Mouse (Mus musculus): ENCODE results near the gene Serpina3f. TPM values are rescaled to one million over a fixed set of nuclear protein-coding genes. Genes with fewer than 3 reads are reported as not detected.

Serpina3f gene
- polyA plus RNA-seq, 2 experiments = 0.05 TPM; not detected in 1

- Histone ChIP-seq H3K4me1 (ENCODE audit: control insufficient read depth, insufficient read depth, low read length) (no peaks in the 10 kb centered on the region), H3K9ac (ENCODE audit: low read depth, low read length, severe bottlenecking) (no peak overlapping the region), H3K27me3 (ENCODE audit: control insufficient read depth, insufficient read depth, low read length) (no peaks in the 10 kb centered on the region), H3K9me3 (ENCODE audit: control insufficient read depth, low read length) (no peaks in the 10 kb centered on the region), H3K4me2 (replicated peaks; ENCODE audit: low read depth, low read length, severe bottlenecking) (no peak overlapping the region), H3K36me3 (ENCODE audit: control insufficient read depth, insufficient read depth, low read length) (no peaks in the 10 kb centered on the region), H3K4me3 (replicated peaks; ENCODE audit: low read length) (no peak overlapping the region), H3K27ac (replicated peaks; ENCODE audit: low read depth, low read length) (no peak overlapping the region)
- ATAC-seq (ENCODE audit: low FRiP score, low read depth) = no peak
- no peak for TF ChIP-seq POLR2A (IDR thresholded peaks at IDR 0.05; ENCODE audit: borderline replicate concordance, extremely low read depth, insufficient read depth, insufficient read length)
- no peak for DNase-seq (ENCODE audit: low spot score)
- 71% methylated on average over 2 of the region's 2 CpGs for WGBS
Measured at GRCm38 (mm10) chr12:104213689-104214444, 477 bp upstream of the Serpina3f start.

- no peaks in the 10 kb centered on the region for H3K36me3 ChIP-seq (ENCODE audit: control insufficient read depth, insufficient read depth, low read length)
- H3K27ac ChIP-seq (replicated peaks; ENCODE audit: low read depth, low read length) = no peak overlapping the region
- no peak overlapping the region for H3K4me3 ChIP-seq (replicated peaks; ENCODE audit: low read length)
- 83% methylated on average over 1 of the region's 1 CpGs for WGBS
- no peaks in the 10 kb centered on the region for H3K27me3 ChIP-seq (ENCODE audit: control insufficient read depth, insufficient read depth, low read length)
- H3K4me1 ChIP-seq (ENCODE audit: control insufficient read depth, insufficient read depth, low read length) = no peaks in the 10 kb centered on the region
- TF ChIP-seq POLR2A (IDR thresholded peaks at IDR 0.05; ENCODE audit: borderline replicate concordance, extremely low read depth, insufficient read depth, insufficient read length) = no peak
- DNase-seq (ENCODE audit: low spot score) (no peak), ATAC-seq (ENCODE audit: low FRiP score, low read depth) (no peak)
- H3K9ac ChIP-seq (ENCODE audit: low read depth, low read length, severe bottlenecking) = no peak overlapping the region
- no peaks in the 10 kb centered on the region for H3K9me3 ChIP-seq (ENCODE audit: control insufficient read depth, low read length)
- no peak overlapping the region for H3K4me2 ChIP-seq (replicated peaks; ENCODE audit: low read depth, low read length, severe bottlenecking)
Measured at GRCm38 (mm10) chr12:104215249-104215648, 905 bp downstream of the Serpina3f start.

GRCm38 (mm10) chr12:104221616-104222015 lies 7.3 kb downstream of the Serpina3f start:
- Histone ChIP-seq H3K4me1 (ENCODE audit: control insufficient read depth, insufficient read depth, low read length) (no peaks in the 10 kb centered on the region), H3K9me3 (ENCODE audit: control insufficient read depth, low read length) (no peaks in the 10 kb centered on the region), H3K36me3 (ENCODE audit: control insufficient read depth, insufficient read depth, low read length) (no peaks in the 10 kb centered on the region), H3K4me2 (replicated peaks; ENCODE audit: low read depth, low read length, severe bottlenecking) (no peak overlapping the region), H3K4me3 (replicated peaks; ENCODE audit: low read length) (no peak overlapping the region), H3K9ac (ENCODE audit: low read depth, low read length, severe bottlenecking) (no peak overlapping the region), H3K27me3 (ENCODE audit: control insufficient read depth, insufficient read depth, low read length) (no peaks in the 10 kb centered on the region), H3K27ac (replicated peaks; ENCODE audit: low read depth, low read length) (no peak overlapping the region)
- DNase-seq (ENCODE audit: low spot score) (no peak), ATAC-seq (ENCODE audit: low FRiP score, low read depth) (no peak)
- WGBS = 80% methylated on average over 1 of the region's 1 CpGs
- TF ChIP-seq POLR2A (IDR thresholded peaks at IDR 0.05; ENCODE audit: borderline replicate concordance, extremely low read depth, insufficient read depth, insufficient read length) = no peak

- Histone ChIP-seq H3K4me2 (replicated peaks; ENCODE audit: low read depth, low read length, severe bottlenecking) (no peak overlapping the region), H3K9me3 (ENCODE audit: control insufficient read depth, low read length) (no peaks in the 10 kb centered on the region), H3K4me1 (ENCODE audit: control insufficient read depth, insufficient read depth, low read length) (no peaks in the 10 kb centered on the region), H3K36me3 (ENCODE audit: control insufficient read depth, insufficient read depth, low read length) (no peaks in the 10 kb centered on the region), H3K4me3 (replicated peaks; ENCODE audit: low read length) (no peak overlapping the region), H3K27me3 (ENCODE audit: control insufficient read depth, insufficient read depth, low read length) (no peaks in the 10 kb centered on the region), H3K9ac (ENCODE audit: low read depth, low read length, severe bottlenecking) (no peak overlapping the region), H3K27ac (replicated peaks; ENCODE audit: low read depth, low read length) (no peak overlapping the region)
- DNase-seq (ENCODE audit: low spot score) (no peak), ATAC-seq (ENCODE audit: low FRiP score, low read depth) (no peak)
- WGBS = 76% methylated on average over 1 of the region's 1 CpGs
- TF ChIP-seq POLR2A (IDR thresholded peaks at IDR 0.05; ENCODE audit: borderline replicate concordance, extremely low read depth, insufficient read depth, insufficient read length) = no peak
Measured at GRCm38 (mm10) chr12:104223690-104224089, 9.3 kb downstream of the Serpina3f start.

GRCm38 (mm10) chr12:104224598-104225300 lies 10.4 kb downstream of the Serpina3f start:
- no peak for ATAC-seq (ENCODE audit: low FRiP score, low read depth)
- 73% methylated on average over 7 of the region's 7 CpGs for WGBS
- H3K9ac ChIP-seq (ENCODE audit: low read depth, low read length, severe bottlenecking) = no peak overlapping the region
- H3K36me3 ChIP-seq (ENCODE audit: control insufficient read depth, insufficient read depth, low read length) = no peaks in the 10 kb centered on the region
- no peak for TF ChIP-seq POLR2A (IDR thresholded peaks at IDR 0.05; ENCODE audit: borderline replicate concordance, extremely low read depth, insufficient read depth, insufficient read length)
- H3K27me3 ChIP-seq (ENCODE audit: control insufficient read depth, insufficient read depth, low read length) = no peaks in the 10 kb centered on the region
- DNase-seq (ENCODE audit: low spot score) = no peak
- H3K4me3 ChIP-seq (replicated peaks; ENCODE audit: low read length) = no peak overlapping the region
- no peaks in the 10 kb centered on the region for H3K4me1 ChIP-seq (ENCODE audit: control insufficient read depth, insufficient read depth, low read length)
- H3K9me3 ChIP-seq (ENCODE audit: control insufficient read depth, low read length) = no peaks in the 10 kb centered on the region
- no peak overlapping the region for H3K4me2 ChIP-seq (replicated peaks; ENCODE audit: low read depth, low read length, severe bottlenecking)
- no peak overlapping the region for H3K27ac ChIP-seq (replicated peaks; ENCODE audit: low read depth, low read length)
